Mouse (Mus musculus) cerebellum, postnatal 25 days (tissue): Measurements from ENCODE around the gene Hs3st1.
A peak's percentile ranks its signal among the peaks of the same experiment; 100 is the strongest.

Experiments used
- DNase-seq, 2 experiments: peaks; one replicate each; pipeline ENCODE4 v3.0.0; 2021; ENCODE audit warnings: mixed read lengths in 2 of 2

Gene Hs3st1

DNA sequence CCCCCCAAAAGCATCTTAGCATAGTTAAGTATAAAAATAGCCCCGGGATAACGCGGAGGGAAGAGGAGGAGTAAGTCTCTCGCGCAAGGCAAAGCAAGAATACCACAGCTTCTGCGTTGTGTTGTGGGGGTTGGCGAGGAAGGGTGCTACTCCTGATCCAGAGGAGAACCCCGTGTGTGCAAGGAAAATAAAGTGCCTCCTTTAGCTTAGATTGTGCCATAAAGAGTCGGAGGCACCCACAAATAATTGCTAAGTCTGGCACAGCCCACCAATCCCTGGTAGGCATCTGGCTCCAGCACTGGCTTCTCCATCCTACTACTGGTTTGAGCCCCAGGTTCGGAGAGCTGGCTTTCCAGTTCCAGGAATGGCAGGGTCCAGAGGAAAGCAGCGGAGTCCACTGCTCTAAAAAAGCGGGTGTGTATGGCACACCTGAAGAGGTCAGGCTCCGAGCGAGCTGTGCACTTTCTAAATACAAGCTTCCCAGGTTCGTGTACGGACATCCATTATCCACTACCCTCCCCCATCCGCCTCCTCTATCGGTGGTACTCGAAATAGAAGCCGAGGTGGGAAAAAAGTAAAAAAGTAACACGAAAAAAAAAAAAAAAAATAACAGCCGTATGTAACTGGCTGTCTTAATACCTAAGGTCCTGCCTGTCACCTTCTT, 111.9 kb downstream of the Hs3st1 start:
- peak; percentile 61 to 71 for DNase-seq

DNA sequence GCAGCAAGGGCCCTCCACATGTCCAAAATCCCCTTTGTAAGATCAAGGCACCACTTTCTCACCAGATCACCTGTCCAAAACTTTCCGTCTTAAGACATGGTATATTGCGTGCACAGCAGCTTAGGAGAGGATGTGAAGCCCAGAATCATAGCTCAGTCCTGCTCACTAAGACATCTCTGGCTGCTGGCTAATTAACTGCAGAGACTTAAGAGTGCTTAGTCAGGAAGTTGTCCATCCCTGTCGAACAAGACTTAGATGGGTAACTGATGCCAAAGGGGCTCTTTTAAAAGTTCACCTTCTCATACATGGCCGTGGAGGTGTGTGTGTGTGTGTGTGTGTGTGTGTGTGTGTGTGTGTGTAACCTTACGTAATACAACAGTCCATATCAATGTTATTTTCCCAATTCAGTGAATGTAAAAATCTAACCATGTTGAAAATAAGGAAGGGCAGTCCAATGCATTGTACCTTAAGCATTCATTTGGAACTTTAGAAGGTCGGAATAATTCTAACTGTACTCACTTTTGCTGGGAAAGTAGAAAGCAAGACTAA, 113.0 kb downstream of the Hs3st1 start:
- peak in 1 of 2 experiments; percentile 42 for DNase-seq

DNA sequence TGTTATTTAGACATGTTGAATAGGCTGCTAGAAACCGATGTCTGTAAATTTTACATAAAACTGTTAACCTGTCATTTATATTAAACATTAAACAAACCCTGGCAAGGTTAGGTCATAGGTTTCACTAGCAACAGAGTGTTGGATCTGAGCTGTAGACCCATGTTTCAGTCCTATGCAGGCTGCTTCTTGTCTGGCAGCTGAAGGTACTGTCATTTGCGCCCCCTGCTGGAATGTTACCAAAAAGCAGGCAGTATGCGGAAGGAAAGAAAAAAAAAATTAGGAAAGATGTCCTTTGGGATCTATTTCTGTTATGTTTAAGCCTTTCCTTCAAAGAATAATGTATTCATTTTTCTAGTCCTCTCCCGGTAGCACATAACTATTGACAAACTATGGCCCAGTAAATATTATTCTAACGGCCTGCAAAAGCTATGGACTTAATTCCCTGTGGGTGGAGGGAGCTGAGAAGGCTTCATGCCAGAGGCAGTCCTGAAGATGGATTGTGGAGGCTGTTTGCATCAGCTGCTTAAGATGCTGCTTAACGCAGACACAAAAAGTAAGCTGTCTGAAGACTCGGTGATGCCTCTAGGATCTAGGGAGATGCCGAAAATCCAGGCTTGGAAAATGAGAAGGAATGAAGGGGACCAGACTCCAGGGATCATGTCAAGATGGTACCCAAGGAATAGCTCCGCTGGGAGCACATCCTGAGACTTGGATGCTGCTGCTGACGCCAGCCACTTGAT, 115.7 kb downstream of the Hs3st1 start:
- DNase-seq, result peak; percentile 84 to 90

DNA sequence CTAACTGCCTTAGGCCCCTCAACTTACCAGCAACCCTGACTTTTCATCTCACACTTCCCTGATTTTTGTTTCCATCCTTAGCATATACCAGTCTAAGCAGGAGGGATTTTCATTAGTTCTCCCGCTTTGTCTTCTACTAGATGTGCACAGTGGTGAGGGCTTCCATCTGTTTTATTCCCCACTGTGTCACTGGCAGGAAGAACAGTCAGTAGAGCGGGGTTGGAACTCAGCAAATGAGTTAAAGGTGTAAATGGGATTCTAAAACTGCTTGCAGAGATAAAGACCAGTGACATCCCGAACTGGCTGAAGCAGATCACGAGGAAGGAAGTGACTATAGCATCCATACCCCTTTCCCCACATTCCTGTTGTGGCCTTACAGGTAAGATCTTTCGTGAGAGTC, 116.3 kb downstream of the Hs3st1 start:
- DNase-seq, result peak in 1 of 2 experiments; percentile 50

DNA sequence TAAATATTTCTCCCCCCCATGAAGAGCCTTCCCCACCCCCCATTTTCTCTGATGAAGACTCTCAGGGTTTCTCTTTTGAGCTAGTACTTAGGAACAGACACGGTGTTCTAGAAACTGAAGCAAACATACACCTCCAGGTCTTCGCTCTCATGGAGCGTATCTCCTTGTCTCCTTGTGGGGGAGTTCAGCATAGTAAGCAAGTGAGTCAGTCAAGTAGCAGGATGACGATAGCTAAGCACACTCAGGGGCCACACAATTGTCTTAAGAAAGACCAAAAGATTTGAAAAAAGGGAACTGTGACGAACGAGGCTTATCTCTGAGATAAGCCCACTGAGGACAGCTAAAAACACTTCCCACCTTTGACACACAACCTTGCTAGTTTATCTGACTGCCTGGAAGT, 117.4 kb downstream of the Hs3st1 start:
- DNase-seq, result no peak

DNA sequence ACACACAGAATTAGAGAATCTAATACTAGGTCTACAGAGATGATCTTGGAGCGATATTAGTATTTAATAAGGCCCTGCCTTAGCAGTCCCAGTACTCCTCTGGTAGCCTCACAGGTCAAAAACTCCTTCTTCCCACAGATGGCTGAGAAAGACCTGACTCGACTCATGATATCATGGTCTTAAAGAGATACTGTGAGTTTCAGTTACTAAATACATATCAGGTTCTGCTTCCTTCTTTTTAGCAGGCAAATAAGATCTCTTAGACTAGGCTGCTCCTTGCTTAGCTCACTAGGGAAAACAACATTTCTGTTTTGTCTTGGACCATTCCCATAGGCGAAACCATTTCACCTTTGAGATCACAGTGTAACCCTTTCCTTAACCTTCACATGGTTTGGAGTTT, 119.2 kb downstream of the Hs3st1 start:
- no peak for DNase-seq

DNA sequence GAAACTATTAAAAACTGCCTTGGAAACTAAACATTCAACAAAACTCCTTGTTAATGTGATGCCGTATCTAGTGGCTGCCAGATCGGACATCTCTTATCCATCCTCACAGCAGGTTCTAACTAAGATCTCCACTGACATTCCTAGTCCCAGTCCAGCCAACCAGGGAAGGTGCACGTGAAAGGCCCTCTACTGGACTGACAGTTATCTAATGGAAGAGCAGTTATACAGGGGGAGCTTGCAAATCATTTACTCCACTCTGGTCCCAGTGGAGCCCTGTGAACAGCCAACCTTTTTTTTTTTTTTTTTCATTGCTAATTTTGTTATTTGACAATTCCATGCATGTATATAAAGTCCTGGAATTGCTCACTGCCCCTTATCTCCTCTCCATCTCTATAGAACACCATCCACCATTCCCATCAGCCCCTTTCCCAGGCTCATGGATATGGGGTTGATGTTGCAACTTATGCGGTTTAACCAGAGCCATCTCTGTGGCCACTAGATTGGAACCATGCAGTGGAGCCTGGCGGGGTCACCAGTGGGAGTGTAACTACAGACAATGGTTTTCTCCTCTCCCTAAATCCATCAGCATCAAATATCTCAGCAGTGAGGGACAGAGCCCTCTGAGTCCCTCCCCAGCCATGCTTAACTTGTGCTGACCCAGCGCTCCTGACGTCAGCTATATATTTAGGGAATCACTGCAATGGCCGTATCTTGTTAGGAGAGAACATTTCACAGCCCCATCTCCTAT, 120.8 kb downstream of the Hs3st1 start:
- DNase-seq, result no peak

DNA sequence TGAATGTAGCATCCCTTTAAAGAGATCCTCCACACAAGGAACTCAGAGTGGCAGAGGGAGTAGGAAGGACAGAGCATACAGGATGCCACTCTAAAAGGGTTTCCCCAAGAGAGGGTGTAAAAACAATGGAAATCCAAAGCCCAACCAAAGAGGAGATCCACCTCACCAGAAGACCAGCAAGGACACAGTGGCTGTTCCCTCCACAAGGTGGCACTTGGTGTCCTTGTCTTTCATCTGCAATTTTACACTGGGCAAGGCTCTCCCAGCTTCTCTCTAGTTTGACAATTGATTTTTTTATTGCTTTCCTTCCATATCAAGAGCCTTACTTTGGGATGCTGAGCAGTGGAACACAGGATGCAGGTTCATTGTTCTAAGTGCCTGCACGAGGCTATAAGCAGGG, 122.1 kb downstream of the Hs3st1 start:
- DNase-seq, result peak in 1 of 2 experiments; percentile 28

DNA sequence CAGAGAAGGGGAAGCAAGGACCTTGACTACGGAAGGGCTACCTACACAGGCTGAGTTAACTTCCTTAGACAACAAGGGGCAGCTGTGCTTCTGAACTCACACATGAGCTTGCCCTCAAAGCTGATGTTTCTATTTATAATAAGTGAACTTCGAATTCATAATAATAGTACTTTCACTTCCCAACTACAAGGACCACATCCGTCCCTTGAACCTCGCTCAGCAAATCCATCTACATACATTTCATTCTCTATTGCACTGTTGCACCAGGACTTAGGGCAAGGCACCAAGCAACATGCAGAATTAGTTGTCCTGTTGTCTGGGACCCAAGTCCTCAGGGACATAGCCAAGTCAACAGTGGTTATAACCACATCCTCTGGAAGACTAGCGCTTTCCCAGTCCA, 124.4 kb downstream of the Hs3st1 start:
- peak in 1 of 2 experiments; percentile 13 for DNase-seq

DNA sequence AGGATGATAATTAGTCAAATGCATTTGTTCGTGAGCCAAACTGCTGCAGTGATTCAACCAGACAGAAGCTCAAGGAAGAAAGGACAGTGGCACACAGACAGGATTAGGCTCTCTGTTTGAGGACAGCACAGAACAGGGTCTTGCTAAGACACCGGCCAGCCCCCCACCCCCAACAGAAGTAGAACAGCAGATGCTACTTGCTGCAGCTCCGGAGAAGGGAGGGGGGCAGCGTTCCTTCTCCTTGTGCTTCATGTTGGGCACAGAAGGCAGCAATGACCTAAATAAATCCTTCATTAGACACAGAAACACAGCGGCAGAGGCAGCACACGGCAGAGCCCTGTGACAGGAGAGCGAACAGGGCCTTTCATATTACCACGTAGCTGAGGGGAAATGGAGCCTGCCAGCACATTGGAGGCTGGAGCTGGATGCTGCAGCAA, 130.2 kb downstream of the Hs3st1 start:
- DNase-seq, result peak; percentile 51 to 70

DNA sequence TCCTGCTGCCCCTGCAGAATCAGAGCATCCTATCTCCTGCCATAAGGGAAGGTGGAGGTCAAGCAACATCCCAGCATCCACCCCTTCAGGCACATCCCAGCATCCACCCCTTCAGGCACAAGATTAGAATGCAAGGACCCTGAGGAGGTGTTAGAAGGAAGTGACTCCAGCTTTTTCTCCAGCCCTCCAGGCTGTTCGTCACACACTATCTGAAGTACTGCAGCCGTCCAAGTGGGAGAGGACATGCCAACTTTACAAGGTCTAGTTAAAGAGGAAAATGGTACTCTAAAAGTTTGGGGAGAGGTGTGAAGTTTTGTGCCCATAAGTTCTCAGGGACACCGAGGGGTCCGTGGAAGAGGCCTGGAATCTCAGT, 131.1 kb downstream of the Hs3st1 start:
- peak in 1 of 2 experiments; percentile 37 for DNase-seq

DNA sequence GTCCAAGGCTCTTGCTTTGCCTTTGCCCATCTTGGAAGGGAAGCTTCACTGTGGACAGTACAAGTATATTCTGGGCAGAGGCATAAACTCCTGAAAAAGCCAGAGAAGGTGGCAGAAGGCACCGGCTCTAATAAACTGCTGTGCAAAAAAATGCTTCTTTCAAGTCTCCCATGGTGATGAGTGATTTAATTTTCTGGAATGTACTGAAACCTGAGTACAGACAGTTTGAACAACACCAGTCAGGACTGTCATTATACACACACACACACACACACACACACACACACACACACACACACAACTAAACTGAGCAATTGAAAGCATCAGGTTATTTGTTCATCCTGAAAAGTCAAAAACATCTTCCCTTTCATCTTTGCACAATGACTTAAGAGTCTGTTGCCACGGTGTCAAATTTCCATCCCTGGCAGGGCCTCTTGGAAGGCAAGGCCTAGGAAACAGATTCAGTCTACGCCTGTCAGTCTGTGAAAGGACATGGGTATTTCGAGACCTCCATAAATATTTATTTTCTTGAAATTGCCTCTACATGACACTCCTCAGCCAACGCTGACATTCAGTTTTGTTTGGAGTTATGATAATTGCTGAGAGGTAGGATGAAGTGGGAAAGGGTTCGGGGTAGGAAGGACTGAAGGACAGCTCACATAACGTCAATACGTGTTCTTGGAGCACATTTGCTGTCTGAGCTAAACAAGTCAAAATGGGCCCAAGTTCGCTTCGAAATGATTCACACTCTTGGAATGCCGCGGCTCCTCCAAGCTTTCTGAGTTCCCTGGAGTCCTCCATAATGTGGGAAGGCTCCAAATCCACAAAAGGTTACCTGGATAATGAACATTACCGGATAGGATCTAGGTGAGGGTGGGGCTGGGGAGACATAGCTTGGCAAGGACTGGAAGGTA, 131.7 kb downstream of the Hs3st1 start:
- peak in 1 of 2 experiments; percentile 16 for DNase-seq

DNA sequence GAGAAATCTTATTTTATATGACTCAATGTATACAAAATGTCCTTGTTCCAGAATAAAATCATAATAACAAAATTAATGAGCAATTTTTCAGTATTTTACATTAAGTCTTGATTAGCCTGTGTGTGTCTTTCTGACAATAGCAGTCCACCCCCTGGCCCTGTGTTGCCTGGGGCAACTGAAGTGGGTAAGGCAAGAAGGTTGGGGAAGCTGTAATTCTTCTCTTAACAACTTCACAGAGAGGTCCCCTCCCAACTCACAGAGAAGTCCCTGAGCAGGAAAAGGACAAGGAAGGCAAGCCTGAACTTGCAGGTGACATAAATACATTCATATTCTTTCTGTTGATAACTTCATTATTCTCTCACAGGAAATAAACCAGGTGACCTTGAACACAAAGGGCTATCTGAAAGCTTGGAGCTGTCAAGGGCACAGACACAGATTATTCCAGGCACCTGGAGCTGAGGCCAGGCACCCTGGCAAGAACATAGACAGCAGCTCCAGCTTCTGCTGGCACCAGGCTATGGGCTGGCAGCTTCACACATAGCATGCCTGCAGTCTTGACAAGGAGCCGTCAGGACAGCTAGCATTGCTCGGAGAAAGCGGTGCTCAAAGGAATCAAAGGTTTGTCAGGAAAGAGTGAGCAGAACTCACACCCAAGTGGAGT, 134.9 kb downstream of the Hs3st1 start:
- DNase-seq, result peak; percentile 72 to 76

DNA sequence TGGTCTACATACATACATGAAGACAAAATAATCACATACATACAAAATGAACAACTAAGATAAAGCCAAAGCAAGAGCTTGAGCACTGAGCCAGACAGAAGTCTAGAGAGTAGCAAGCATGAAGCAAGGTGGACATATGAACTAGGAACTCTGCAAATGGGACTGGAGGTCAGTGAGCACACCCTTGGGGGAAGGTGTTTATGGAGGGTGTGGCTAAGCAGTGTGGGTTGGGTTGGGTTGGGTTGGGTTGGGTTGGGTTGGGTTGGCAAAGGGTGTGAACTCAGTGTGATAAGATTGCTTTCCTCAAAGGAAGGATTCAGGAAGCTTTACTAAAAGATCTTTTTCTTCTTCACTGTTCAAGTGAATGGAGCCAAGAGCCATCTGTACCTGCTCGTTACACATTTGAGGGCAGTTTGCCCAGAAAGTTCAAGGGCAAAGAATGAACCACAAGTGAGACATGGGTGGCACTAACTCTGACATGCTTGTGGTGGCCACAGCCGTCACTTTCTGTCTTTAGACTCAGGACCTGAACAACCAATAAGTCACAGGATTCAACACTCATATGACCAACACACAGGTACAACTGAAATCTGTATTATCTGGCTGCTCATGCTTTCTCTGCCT, 137.8 kb downstream of the Hs3st1 start:
- DNase-seq, result peak in 1 of 2 experiments; percentile 25

DNA sequence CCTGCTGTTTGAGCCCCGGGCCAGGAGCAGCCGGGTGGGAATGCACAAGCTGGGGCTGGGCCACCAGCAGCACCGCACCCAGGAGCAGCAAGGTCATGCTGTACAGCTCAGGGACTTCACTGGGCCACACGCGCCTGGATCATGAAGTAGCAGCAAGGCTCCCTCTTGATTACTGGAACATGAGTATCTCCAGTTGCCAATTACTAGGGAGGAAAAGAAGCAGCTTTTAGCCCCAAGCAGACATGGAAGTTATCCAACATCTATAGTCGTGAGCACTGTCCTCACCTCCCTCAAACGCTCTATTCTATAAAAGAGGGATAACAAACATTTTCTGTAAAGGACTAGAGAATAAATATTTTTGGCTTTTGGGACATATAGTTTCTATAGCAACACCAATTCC, 140.1 kb downstream of the Hs3st1 start:
- DNase-seq, result no peak

DNA sequence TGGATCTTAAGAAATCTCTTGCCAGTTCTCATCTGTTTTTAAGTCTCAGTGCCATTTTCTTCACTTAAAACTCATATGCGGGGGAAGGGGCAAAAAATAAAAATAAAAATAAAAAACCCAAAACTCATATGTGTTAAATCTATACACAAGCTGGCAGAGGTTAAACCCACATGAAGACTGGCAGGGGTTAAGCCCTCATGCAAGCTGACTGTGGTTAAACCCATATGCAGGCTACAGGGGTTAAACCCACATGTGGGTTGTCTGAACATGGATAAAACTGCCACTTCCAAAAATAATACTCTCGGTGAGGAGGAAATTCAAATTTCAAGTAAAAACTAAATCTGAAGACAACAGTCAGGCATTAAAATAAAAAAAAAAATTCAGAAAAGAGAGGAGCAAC, 141.7 kb downstream of the Hs3st1 start:
- DNase-seq, result no peak

DNA sequence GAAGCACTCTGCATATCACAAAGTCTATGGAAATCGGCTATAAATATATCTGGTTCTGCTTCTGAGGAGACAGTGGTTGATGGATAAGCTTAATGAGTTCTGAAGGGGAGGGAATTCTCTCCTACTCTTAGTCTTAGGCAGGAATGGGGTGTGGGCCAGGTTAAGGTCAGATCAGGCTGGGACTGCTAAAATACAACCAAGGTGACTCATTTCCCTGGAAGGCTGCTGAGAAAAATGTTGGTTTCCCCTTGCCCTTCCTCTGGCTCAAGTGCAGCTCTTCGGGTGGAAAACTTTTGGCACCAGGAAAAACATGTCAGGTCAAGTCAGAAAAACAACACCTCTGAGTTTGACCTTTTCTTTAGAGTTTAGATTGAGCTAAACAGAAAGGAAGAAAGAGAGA, 143.0 kb downstream of the Hs3st1 start:
- DNase-seq, result no peak

DNA sequence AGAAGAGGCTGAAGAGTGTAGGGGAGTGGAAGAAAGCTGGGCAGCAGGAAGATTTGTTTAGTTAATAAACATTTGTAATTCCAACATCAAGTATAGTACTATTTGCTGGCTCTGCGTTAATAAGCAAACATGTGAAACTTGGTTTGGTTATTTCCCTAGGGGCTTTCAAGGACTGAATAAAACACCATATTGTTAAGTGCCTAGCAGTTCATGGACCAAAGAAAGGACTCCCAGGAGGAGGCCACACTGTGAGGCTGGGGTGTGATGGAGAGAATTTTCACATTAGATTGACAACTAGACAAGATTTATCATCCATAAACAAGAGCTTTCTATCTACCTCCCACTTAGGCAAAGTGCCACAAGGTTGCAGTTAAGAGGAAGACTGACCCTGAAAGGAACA, 147.0 kb downstream of the Hs3st1 start:
- DNase-seq, result no peak

DNA sequence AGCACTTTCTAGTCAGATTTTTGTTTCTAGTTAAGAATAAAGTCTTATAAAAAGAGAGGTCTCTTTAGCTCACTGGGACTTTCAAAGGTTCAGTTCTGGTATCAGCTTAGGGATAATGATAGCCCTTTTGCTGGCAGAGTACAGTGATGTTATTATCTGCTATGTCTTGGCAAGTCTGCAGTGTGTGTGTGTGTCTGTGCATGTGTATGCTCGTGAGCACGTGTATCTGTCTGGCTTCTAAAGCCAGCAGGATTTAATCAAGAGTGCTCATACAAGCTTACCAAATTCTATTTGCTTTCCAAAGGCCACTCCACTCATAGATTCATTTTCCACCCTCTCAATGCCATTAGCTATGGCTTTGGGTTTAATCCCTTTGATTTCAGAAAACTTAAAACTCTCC, 160.5 kb downstream of the Hs3st1 start:
- no peak for DNase-seq
